Mouse (Mus musculus) skeletal muscle tissue, postnatal 0 days (tissue): ENCODE results near the gene Ctdspl2. TPM values are rescaled to one million over a fixed set of nuclear protein-coding genes. Genes with fewer than 3 reads are reported as not detected.

ENCODE experiments used
- microRNA-seq, 2 experiments: library from miRNA; unstranded; fragments of <30 nt; microRNA quantifications; one replicate each; pipeline ENCODE4; 2016
- polyA plus RNA-seq: library from polyadenylated mRNA; unstranded; fragments of >200 nt; fragmentation: Nextera tagmentation; extraction: Ambion mirVana; gene quantifications from 2 replicates; pipeline ENCODE4 v1.2.1, GENCODE M21; 2015

The Ctdspl2 gene
- 23.8 and 26.4 TPM in 2 replicates for polyA plus RNA-seq

DNA sequence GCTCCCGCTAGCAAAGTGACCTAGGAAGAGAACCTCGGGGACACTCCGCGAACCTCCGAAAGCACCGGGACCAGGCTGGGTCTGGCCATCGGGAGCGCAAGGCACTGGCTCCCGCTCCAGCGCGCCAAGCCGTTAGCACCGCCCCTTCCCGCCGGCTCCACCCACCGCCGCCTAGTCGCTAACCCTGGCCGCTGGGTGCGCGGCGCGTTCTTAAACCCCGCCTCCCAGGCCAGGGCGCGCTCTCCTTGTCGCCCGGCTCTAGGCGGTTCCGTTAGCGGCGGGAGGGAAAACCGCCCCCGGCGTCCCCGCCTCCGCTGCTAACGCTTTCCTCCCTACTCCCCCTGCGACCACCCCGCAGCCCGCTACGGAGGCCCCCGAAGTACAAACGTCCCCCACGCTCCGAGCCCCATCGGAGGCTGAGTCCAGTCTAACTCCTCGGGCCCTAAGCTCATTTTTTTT, at the start of gene Ctdspl2, which contains the start of gene Mageb3:
TSS of gene Ctdspl2 (plus strand) at position 237 of the 459 bp plus-strand sequence.
TSS of gene Mageb3 (minus strand) at position 328 of the 459 bp plus-strand sequence.

DNA sequence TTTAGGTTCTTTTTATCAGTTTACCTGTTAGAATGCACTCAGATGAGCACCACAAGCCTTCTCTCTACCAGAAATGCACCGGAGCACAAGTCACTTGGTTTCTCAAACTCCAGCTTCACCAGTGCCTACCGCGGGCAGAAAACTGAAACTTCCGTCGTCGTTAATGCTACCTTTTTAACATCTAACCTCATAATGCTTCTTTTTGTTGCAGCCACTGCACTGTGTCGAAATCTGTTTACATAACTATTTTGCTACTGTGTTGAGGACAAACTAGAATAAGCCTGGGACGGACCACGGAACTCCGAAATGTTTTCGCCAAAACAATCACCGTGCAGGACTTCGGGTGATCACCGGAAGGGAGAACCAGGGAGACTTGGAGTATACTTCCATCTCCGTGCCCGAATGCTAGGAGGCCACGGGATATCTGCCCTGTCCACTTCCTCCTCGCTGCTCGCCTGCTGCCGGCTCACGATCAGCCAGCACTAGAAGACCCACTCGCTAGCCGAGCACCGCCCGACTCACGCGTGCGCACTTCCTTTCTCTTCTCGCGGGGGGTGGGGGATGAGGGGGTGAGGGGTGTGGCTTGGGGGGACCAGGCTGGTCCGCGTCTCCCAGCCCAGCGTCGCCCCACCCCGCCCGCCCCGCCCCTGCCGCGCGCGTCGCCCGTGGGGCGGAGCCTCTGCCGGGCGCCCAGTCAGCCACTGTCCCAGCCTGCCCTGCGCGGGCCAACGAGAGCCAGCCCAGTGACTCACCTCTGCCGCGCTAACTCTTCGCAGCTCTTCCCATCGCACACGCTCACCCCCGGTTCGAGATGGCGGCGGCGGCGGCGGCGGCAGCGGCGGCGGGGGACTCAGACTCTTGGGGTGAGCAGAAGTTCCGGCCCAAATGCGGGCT, 72.3 kb downstream of the Ctdspl2 start, which contains the start of gene Eif3j1:
TSS of gene Eif3j1 (plus strand) at position 685 of the 894 bp plus-strand sequence.

Small RNA genes lying within 50 kb of the gene (microRNA-seq; reads per million reads assigned to microRNA genes)
- 0 to 0.20 reads per million in 2 experiments for gene Gm47314

Other genes with a start within 250 kb of the Ctdspl2 start
- gene Frmd5, start 148.9 kb upstream of the Ctdspl2 start, polyA plus RNA-seq = 0.37 and 0.38 TPM in 2 replicates
- 17.6 and 18.0 TPM in 2 replicates for gene Casc4, start 89.0 kb upstream of the Ctdspl2 start, polyA plus RNA-seq
- gene Mageb3, start 91 bp downstream of the Ctdspl2 start, polyA plus RNA-seq = 0.15 and 0.21 TPM in 2 replicates
- 11.5 and 13.1 TPM in 2 replicates for gene Eif3j1, start 72.5 kb downstream of the Ctdspl2 start, polyA plus RNA-seq
- 3.0 and 3.1 TPM in 2 replicates for gene Spg11, start 162.4 kb downstream of the Ctdspl2 start, polyA plus RNA-seq
- 403 and 586 TPM in 2 replicates for gene B2m, start 191.7 kb downstream of the Ctdspl2 start, polyA plus RNA-seq
- gene Trim69, start 204.7 kb downstream of the Ctdspl2 start, polyA plus RNA-seq = not detected in 2 replicates
- 0.05 TPM in 1 of 2 replicates, not detected in the other for gene Patl2, start 230.2 kb downstream of the Ctdspl2 start, polyA plus RNA-seq
- gene Terb2, start 230.3 kb downstream of the Ctdspl2 start, polyA plus RNA-seq = not detected in 2 replicates